Mouse (Mus musculus) stomach, embryonic 14.5 days (tissue): ENCODE results near the gene Tmem50b. TPM values are rescaled to one million over a fixed set of nuclear protein-coding genes. Genes with fewer than 3 reads are reported as not detected.

Experiments
- ATAC-seq: fragments of 200-750 bp; cut with Nextera tagmentation; 2 replicates; pipeline ENCODE4 v1.8.0; 2017; ENCODE audit warnings: low read depth, moderate TSS enrichment; ENCODE audit not compliant: insufficient number of reproducible peaks, insufficient read depth, low FRiP score
- H3K27ac ChIP-seq: fragments of 300-500 bp; sonication (generic); 2 replicates; pipeline ENCODE4 v1.5.1; 2014; ENCODE audit warnings: mild to moderate bottlenecking, low read length, moderate library complexity, mixed read lengths
- H3K27me3 ChIP-seq: fragments of 300-500 bp; sonication (generic); 2 replicates; pipeline ENCODE4 v1.6.1; 2014; ENCODE audit warnings: low read length, control low read depth, mixed read lengths; ENCODE audit not compliant: control insufficient read depth, insufficient read depth
- H3K36me3 ChIP-seq: fragments of 300-500 bp; sonication (generic); 2 replicates; pipeline ENCODE4 v1.6.1; 2014; ENCODE audit warnings: mild to moderate bottlenecking, control low read depth, low read length, moderate library complexity, mixed read lengths; ENCODE audit not compliant: control insufficient read depth, insufficient read depth
- H3K4me1 ChIP-seq: fragments of 300-500 bp; sonication (generic); 2 replicates; pipeline ENCODE4 v1.6.1; 2014; ENCODE audit warnings: low read length, control low read depth, mixed read lengths; ENCODE audit not compliant: control insufficient read depth, insufficient read depth
- H3K4me2 ChIP-seq: fragments of 300-500 bp; sonication (generic); replicated peaks from 2 replicates; pipeline ENCODE4 v1.6.1; 2014; ENCODE audit warnings: low read depth, low read length, control low read depth
- H3K4me3 ChIP-seq: fragments of 300-500 bp; sonication (generic); 2 replicates; pipeline ENCODE4 v1.5.1; 2014; ENCODE audit warnings: low read depth, low read length, control low read depth
- H3K9ac ChIP-seq: fragments of 300-500 bp; sonication (generic); replicated peaks from 2 replicates; pipeline ENCODE4 v1.6.1; 2014; ENCODE audit warnings: low read depth, mild to moderate bottlenecking, control low read depth, low read length, moderate library complexity, mixed read lengths
- H3K9me3 ChIP-seq: fragments of 300-500 bp; sonication (generic); 2 replicates; pipeline ENCODE4 v1.6.1; 2016; ENCODE audit warnings: low read depth, low read length, control low read depth; ENCODE audit not compliant: control insufficient read depth
- WGBS: fragments of 180-500 bp; shearing (Covaris S2); extraction: QIAGEN DNeasy Blood & Tissue Kit; methylation state at CpG from one replicate; pipeline ENCODE4 v1.1.7; 2014; 5-methylcytosine and 5-hydroxymethylcytosine counted together
- polyA plus RNA-seq: library from polyadenylated mRNA; unstranded; fragments of >200 nt; fragmentation: Nextera tagmentation; extraction: Ambion mirVana; gene quantifications from 2 replicates; pipeline ENCODE4 v1.2.1, GENCODE M21; 2014

The Tmem50b gene
- polyA plus RNA-seq, 1 experiment from 2014 or later, result 29.7 TPM

GRCm38 (mm10) chr16:91546836-91547741 is 50.5 kb downstream of the Tmem50b start, which contains the start of gene Ifngr2:
Gene Ifngr2 (plus strand): TSS chr16:91547072.
- Histone ChIP-seq H3K4me2 (peak within 1 kb of the TSS; percentile 66), H3K4me3 (peak within 1 kb of the TSS; percentile 95), H3K36me3 (no peaks in the 10 kb centered on the region), H3K4me1 (peaks cover 17% of the 10 kb centered on the region; the same call in 1 of the 2 replicates), H3K27ac (peak within 1 kb of the TSS; percentile 18; the same call in 1 of the 2 replicates), H3K27me3 (no peaks in the 10 kb centered on the region), H3K9me3 (no peaks in the 10 kb centered on the region), H3K9ac (peak within 1 kb of the TSS; percentile 91)
- WGBS, result under 1% methylated on average over 63 of the region's 74 CpGs
- peak; percentile 86 for ATAC-seq

- Histone ChIP-seq H3K36me3 (no peaks in the 10 kb centered on the region), H3K4me3 (peak overlapping the region; percentile 95), H3K27me3 (no peaks in the 10 kb centered on the region), H3K9ac (peak overlapping the region; percentile 91; the same call in 1 of the 2 replicates), H3K4me1 (peaks cover 17% of the 10 kb centered on the region; the same call in 1 of the 2 replicates), H3K27ac (no peak overlapping the region), H3K9me3 (no peaks in the 10 kb centered on the region), H3K4me2 (peak overlapping the region; percentile 66)
- peak; percentile 29; the same call in 1 of the 2 replicates for ATAC-seq
- 13% methylated on average over 14 of the region's 14 CpGs for WGBS
These were observed 51.2 kb downstream of the Tmem50b start for GRCm38 (mm10) chr16:91546391-91546835.

GRCm38 (mm10) chr16:91545597-91546281 is 51.9 kb downstream of the Tmem50b start:
- no peak for ATAC-seq
- H3K4me3 ChIP-seq, result no peak overlapping the region
- 61% methylated on average over 10 of the region's 10 CpGs for WGBS
- H3K4me1 ChIP-seq, result peaks cover 17% of the 10 kb centered on the region; the same call in 1 of the 2 replicates
- H3K36me3 ChIP-seq, result no peaks in the 10 kb centered on the region
- no peak overlapping the region for H3K9ac ChIP-seq
- no peak overlapping the region for H3K4me2 ChIP-seq
- no peak overlapping the region for H3K27ac ChIP-seq
- H3K9me3 ChIP-seq, result no peaks in the 10 kb centered on the region
- no peaks in the 10 kb centered on the region for H3K27me3 ChIP-seq

GRCm38 (mm10) chr16:91543619-91544018 is 54.0 kb downstream of the Tmem50b start:
- Histone ChIP-seq H3K36me3 (no peaks in the 10 kb centered on the region), H3K9me3 (no peaks in the 10 kb centered on the region), H3K4me1 (peaks cover 8% of the 10 kb centered on the region; the same call in 1 of the 2 replicates), H3K9ac (no peak overlapping the region), H3K27ac (no peak overlapping the region), H3K4me3 (no peak overlapping the region), H3K27me3 (no peaks in the 10 kb centered on the region), H3K4me2 (no peak overlapping the region)
- ATAC-seq, result no peak
- 89% methylated on average over 1 of the region's 1 CpGs for WGBS

- peak; percentile 57; the same call in 1 of the 2 replicates for ATAC-seq
These were observed 56.0 kb downstream of the Tmem50b start for GRCm38 (mm10) chr16:91541573-91542081.

GRCm38 (mm10) chr16:91538513-91538912 is 59.1 kb downstream of the Tmem50b start:
- no peaks in the 10 kb centered on the region for H3K9me3 ChIP-seq
- no peaks in the 10 kb centered on the region for H3K4me1 ChIP-seq
- H3K9ac ChIP-seq, result no peak overlapping the region
- H3K27ac ChIP-seq, result peak overlapping the region; percentile 21; the same call in 1 of the 2 replicates
- WGBS, result 61% methylated on average over 9 of the region's 9 CpGs
- H3K36me3 ChIP-seq, result no peaks in the 10 kb centered on the region
- no peak overlapping the region for H3K4me3 ChIP-seq
- H3K27me3 ChIP-seq, result no peaks in the 10 kb centered on the region
- no peak for ATAC-seq
- H3K4me2 ChIP-seq, result no peak overlapping the region

More at GRCm38 (mm10) chr16:91541573-91542081, 56.0 kb downstream of the Tmem50b start:
- Histone ChIP-seq H3K4me3 (no peak overlapping the region), H3K4me1 (no peaks in the 10 kb centered on the region), H3K4me2 (no peak overlapping the region; the same call in 1 of the 2 replicates), H3K27ac (no peak overlapping the region), H3K9me3 (no peaks in the 10 kb centered on the region), H3K27me3 (no peaks in the 10 kb centered on the region), H3K36me3 (no peaks in the 10 kb centered on the region), H3K9ac (no peak overlapping the region)
- 27% methylated on average over 10 of the region's 10 CpGs for WGBS

- no peaks in the 10 kb centered on the region for H3K36me3 ChIP-seq
- no peak for ATAC-seq
- no peaks in the 10 kb centered on the region for H3K4me1 ChIP-seq
- peak overlapping the region; percentile 21; the same call in 1 of the 2 replicates for H3K27ac ChIP-seq
- no peak overlapping the region for H3K4me2 ChIP-seq
- H3K9ac ChIP-seq, result no peak overlapping the region
- H3K9me3 ChIP-seq, result no peaks in the 10 kb centered on the region
- no peak overlapping the region for H3K4me3 ChIP-seq
- H3K27me3 ChIP-seq, result no peaks in the 10 kb centered on the region
- WGBS, result 69% methylated on average over 6 of the region's 6 CpGs
These were observed 59.5 kb downstream of the Tmem50b start for GRCm38 (mm10) chr16:91538051-91538450.

GRCm38 (mm10) chr16:91537065-91537464 is 60.5 kb downstream of the Tmem50b start:
- no peak for ATAC-seq
- no peak overlapping the region for H3K4me2 ChIP-seq
- H3K27ac ChIP-seq, result no peak overlapping the region
- H3K9me3 ChIP-seq, result no peaks in the 10 kb centered on the region
- no peaks in the 10 kb centered on the region for H3K36me3 ChIP-seq
- no peak overlapping the region for H3K9ac ChIP-seq
- no peaks in the 10 kb centered on the region for H3K4me1 ChIP-seq
- H3K27me3 ChIP-seq, result no peaks in the 10 kb centered on the region
- no peak overlapping the region for H3K4me3 ChIP-seq
- WGBS, result 79% methylated on average over 3 of the region's 3 CpGs
